Mouse (Mus musculus) midbrain, embryonic 14.5 days (tissue): ENCODE data around the gene Ddost. TPM values are rescaled to one million over a fixed set of nuclear protein-coding genes. Genes with fewer than 3 reads are reported as not detected.

Experiments used
- ATAC-seq: fragments of 200-750 bp; cut with Nextera tagmentation; 2 replicates; pipeline ENCODE4 v1.8.0; 2017; ENCODE audit warnings: moderate number of reproducible peaks, moderate library complexity; ENCODE audit not compliant: low FRiP score, low TSS enrichment
- DNase-seq: peaks from one replicate; pipeline ENCODE4 v3.0.0-alpha.2; 2015
- H3K27ac ChIP-seq: fragments of 300-500 bp; sonication (generic); replicated peaks from 2 replicates; pipeline ENCODE4 v1.5.1; 2014; ENCODE audit warnings: mild to moderate bottlenecking, low read depth, low read length, moderate library complexity
- H3K27me3 ChIP-seq: fragments of 300-500 bp; sonication (generic); 2 replicates; pipeline ENCODE4 v1.6.1; 2014; ENCODE audit warnings: low read length, control low read depth, mixed read lengths; ENCODE audit not compliant: control insufficient read depth, insufficient read depth
- H3K36me3 ChIP-seq: fragments of 300-500 bp; sonication (generic); 2 replicates; pipeline ENCODE4 v1.6.1; 2014; ENCODE audit warnings: low read length, control low read depth; ENCODE audit not compliant: control insufficient read depth, insufficient read depth
- H3K4me1 ChIP-seq: fragments of 300-500 bp; sonication (generic); 2 replicates; pipeline ENCODE4 v1.6.1; 2014; ENCODE audit warnings: mild to moderate bottlenecking, antibody characterized with exemption, low read length, control low read depth; ENCODE audit not compliant: control insufficient read depth, insufficient read depth
- H3K4me2 ChIP-seq: fragments of 300-500 bp; sonication (generic); 2 replicates; pipeline ENCODE4 v1.6.1; 2014; ENCODE audit warnings: mild to moderate bottlenecking, low read length, moderate library complexity
- H3K4me3 ChIP-seq: fragments of 300-500 bp; sonication (generic); replicated peaks from 2 replicates; pipeline ENCODE4 v1.5.1; 2014; ENCODE audit warnings: low read depth, low read length
- H3K9ac ChIP-seq: fragments of 300-500 bp; sonication (generic); replicated peaks from 2 replicates; pipeline ENCODE4 v1.6.1; 2014; ENCODE audit warnings: mild to moderate bottlenecking, low read length, moderate library complexity
- H3K9me3 ChIP-seq: fragments of 300-500 bp; sonication (generic); 2 replicates; pipeline ENCODE4 v1.6.1; 2016; ENCODE audit warnings: low read length, control low read depth, mixed read lengths; ENCODE audit not compliant: control insufficient read depth
- WGBS: fragments of 180-500 bp; shearing (Covaris S2); extraction: QIAGEN DNeasy Blood & Tissue Kit; methylation state at CpG from one replicate; pipeline ENCODE4 v1.1.7; 2014; 5-methylcytosine and 5-hydroxymethylcytosine counted together
- microRNA-seq: library from miRNA; unstranded; fragments of <30 nt; microRNA quantifications from one replicate; pipeline ENCODE4, GENCODE M21; 2016
- polyA plus RNA-seq: library from polyadenylated mRNA; unstranded; fragments of >200 nt; fragmentation: Nextera tagmentation; extraction: Ambion mirVana; gene quantifications from 2 replicates; pipeline ENCODE4 v1.2.1, GENCODE M21; 2014

Gene Ddost
- polyA plus RNA-seq, 1 experiment from 2014 or later, result 177 TPM

DNA sequence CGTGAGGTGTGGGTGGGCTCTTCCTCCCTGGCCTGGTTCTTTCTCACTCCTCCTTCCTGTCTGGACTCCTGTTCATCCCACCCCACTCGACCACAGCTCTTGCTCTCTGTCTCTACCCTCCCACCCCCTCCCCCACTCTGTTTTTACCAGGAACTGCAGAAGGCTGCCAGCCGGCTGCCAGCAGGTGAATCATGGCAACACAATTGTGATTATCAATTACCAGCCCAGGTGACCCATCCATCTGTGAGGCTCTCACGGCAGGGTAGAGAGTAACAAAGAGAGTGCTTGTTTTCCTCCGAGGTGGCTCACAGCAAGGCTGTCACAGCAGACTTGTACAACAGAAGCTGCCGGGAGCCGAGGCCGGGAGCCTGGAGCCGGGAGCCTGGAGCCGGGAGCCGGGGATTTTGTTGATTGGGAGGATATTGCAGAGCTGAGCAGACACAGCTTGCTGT lies 56.9 kb downstream of the Ddost start:
- WGBS, result 5% methylated on average over 11 of the region's 11 CpGs
- peak overlapping the region; percentile 29; the same call in 1 of the 2 replicates for H3K9ac ChIP-seq
- peak overlapping the region; percentile 52 for H3K27ac ChIP-seq
- H3K27me3 ChIP-seq, result no peaks in the 10 kb centered on the region; the same call in 1 of the 2 replicates
- no peak overlapping the region for H3K4me3 ChIP-seq
- DNase-seq, result peak; percentile 50
- no peaks in the 10 kb centered on the region for H3K9me3 ChIP-seq
- peaks cover 7% of the 10 kb centered on the region; the same call in 1 of the 2 replicates for H3K4me1 ChIP-seq
- no peaks in the 10 kb centered on the region for H3K36me3 ChIP-seq
- no peak for ATAC-seq
- H3K4me2 ChIP-seq, result peak overlapping the region; percentile 26

Small RNAs within 50 kb of the gene (microRNA-seq; reads per million reads assigned to microRNA genes)
- gene Gm27646 (not detected), gene Mir7019 (3.4 reads per million, percentile 21 among the genes with 10 or more reads in this experiment)

Other genes with a start within 250 kb of the Ddost start
- gene Hp1bp3, start 88.4 kb upstream of the Ddost start, polyA plus RNA-seq, result 257 and 278 TPM in 2 replicates
- 7.7 and 9.4 TPM in 2 replicates for gene Sh2d5, start 54.3 kb upstream of the Ddost start, polyA plus RNA-seq
- 2.5 and 2.9 TPM in 2 replicates for gene Kif17, start 54.3 kb upstream of the Ddost start, polyA plus RNA-seq
- gene Pink1, start 21.6 kb downstream of the Ddost start, polyA plus RNA-seq, result 54.1 and 74.7 TPM in 2 replicates
- 2.4 and 4.6 TPM in 2 replicates for gene Cda, start 63.3 kb downstream of the Ddost start, polyA plus RNA-seq
- 5.4 and 6.7 TPM in 2 replicates for gene Fam43b, start 91.8 kb downstream of the Ddost start, polyA plus RNA-seq
- 22.8 and 23.8 TPM in 2 replicates for gene Mul1, start 129.9 kb downstream of the Ddost start, polyA plus RNA-seq
- gene Camk2n1, start 149.6 kb downstream of the Ddost start, polyA plus RNA-seq, result 15.4 and 20.5 TPM in 2 replicates